Mouse (Mus musculus) heart, postnatal 4 days (tissue): ENCODE measurements around the gene Pak2. TPM values are rescaled to one million over a fixed set of nuclear protein-coding genes. Genes with fewer than 3 reads are reported as not detected.
"Not testable (repeated sequence)": the region's sequence is repeated elsewhere in the genome, so short reads cannot be mapped to it uniquely, and the experiment has no call there.

ENCODE experiments used
- DNase-seq: peaks from one replicate; pipeline ENCODE4 v3.0.0; 2021
- total RNA-seq, 2 experiments: library from RNA; stranded (reverse); gene quantifications; 2 replicates each; pipeline ENCODE4 v1.2.3; 2021

Pak2 gene
- total RNA-seq, 2 experiments from 2014 or later = 45.7 to 46.8 TPM

GRCm38 (mm10) chr16:32087629-32088443, 8.7 kb upstream of the Pak2 start:
- peak; percentile 20 for DNase-seq

- peak; percentile 57 for DNase-seq
These were observed 643 bp downstream of the Pak2 start for GRCm38 (mm10) chr16:32078408-32078990.

DNA sequence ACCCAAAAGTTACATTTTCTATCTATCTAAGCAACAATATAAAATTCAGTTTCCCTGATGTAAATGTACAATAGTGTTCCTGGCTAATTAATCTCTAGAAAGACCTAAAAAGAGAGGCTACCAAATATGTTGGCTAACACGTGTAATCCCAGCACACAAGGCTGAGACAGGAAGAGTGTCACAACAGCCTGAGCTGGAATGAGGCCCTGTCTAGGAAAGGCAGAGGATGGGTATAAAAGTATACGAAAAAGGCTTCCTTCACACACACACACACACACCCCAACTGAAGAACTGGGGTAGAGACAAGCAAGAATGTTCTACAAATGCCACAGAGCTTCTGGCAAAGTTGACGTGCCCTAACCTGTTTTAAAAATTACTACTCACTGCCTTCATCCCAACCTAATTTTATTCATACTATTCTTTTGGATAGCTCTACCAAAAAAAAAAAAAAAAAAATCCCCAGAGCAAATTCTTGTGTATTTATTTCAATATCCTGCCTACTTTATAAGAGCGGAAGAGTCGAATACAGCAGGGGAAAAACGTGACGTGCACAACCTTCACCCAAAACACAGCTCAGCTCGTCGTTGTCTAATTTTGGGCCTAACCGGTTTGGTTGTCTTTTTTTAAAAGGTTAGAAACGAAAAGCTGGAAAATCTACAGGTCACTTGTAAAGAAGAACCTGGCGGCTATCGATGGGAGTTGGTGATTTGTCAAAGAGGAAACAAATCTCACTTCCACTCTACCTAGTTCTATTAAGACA, 1.3 kb downstream of the Pak2 start:
- no peak for DNase-seq

DNA sequence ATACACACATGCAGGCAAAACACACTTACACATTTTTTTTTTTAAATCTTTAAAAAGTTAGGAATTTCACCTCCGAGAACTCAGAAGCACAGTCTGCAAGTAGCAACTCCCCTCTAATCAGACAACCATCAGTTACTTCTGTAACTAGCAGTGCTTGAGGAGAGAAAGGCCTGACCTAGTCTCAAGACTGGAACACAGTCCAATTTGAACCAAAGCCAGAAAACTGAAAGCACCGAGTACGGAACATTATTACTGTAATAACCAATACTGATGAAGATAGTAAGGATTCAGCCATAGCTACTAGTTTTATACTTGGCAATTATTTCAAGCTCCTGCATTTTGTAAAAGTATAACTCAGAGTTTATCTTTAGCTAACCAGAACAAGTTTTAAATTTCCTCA, 2.7 kb downstream of the Pak2 start:
- DNase-seq = no peak

DNA sequence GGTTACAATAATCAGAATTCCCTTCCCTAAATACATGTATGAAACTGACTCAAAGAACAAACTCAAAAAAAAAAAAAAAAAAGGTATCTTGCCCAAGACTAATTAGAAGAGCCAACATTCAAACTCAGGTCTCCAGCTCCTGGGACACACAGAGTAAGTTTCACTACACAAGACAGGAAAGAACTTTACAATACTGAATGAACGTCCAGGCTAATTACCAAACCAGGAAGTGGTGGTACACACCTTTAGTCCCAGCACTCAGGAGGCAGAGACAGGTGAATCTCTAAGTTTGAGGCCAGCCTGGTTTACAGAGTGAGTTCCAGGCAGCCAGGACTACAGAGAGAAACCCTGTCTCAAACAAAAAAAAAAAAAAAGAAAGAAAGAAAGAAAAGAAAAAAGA, 3.4 kb downstream of the Pak2 start:
- no peak for DNase-seq

GRCm38 (mm10) chr16:32070070-32070469, 9.1 kb downstream of the Pak2 start:
- not testable (repeated sequence) for DNase-seq

DNA sequence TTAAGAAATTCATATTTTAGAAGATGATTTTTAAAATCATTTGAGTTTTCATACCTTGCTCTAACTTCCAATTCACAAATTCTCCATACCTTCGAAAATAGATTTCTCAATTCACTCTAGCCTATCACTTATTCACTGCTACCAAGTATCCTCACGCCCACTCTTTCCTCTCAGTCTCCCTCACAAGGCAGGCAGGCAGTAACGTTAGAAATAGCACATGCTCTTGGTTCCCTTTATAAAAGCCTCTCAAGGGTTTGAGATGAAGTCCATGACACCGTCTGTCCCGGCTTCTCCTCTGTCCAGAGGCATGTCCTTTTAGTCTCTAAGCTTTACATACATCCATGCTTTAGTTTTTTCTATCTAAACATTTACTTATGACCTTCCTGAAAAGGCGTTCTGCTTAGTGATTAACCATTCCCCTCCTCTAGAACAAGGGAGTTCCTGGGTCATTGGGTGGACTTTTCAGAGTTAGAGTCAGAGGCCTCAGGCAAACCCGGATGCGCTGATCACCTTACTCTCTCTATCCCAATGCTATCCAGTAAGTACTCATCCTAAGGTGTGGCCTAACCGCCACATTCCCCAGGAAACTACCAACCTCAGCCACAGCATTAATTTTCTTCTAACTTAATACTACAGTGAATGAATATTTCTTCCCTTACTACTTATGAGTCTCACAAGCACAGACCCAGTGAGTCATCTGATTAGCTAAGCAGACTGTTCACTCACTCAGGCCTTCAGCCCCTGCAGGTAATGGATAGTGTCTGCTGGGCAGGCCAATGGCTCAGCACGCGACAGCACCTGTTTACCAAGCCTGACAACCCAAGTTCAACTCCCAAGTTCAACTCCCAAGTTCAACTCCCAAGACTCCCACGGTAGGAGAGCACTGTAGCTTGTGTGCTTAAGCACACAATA, 10.5 kb downstream of the Pak2 start:
- DNase-seq = no peak

DNA sequence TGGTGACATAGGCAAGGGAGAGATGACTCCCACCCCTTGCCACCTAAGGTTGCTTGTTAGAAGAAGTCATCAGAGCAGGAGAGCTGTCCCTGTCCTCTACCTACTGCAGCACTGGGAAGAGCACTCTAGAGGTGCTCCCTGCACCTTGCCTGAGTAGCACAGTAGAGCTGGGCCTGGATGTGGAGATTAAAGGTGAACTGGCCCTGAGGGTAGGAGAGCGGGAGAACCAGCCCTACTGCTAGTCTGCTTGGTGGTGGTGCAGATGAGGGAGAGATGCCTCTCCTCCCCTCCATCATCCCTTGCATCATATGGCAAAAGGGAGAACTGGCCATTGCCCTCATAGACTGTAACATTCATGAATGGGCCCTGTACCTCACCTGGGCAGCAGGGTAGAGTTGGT, 12.2 kb downstream of the Pak2 start:
- DNase-seq = no peak

DNA sequence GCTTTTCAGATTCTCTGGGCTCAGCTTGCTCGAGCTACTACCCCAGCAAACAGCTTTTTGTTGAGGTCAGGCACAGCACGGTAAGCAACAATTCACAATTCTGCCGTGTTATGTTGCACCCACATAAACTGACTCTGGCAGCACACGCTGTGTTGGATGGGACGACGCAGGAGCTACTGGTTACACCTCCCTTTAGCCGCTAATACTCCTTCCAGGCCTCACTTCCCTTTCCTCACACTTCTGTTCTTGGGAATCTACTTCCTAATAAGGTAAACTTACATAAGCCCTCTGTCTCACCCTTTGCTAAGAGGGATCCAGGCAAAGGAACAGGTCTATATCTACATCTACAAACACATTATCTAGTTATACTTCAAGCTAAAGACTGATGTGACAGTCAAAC, 15.2 kb downstream of the Pak2 start:
- no peak for DNase-seq

GRCm38 (mm10) chr16:32062226-32062625, 16.9 kb downstream of the Pak2 start:
- DNase-seq = no peak

DNA sequence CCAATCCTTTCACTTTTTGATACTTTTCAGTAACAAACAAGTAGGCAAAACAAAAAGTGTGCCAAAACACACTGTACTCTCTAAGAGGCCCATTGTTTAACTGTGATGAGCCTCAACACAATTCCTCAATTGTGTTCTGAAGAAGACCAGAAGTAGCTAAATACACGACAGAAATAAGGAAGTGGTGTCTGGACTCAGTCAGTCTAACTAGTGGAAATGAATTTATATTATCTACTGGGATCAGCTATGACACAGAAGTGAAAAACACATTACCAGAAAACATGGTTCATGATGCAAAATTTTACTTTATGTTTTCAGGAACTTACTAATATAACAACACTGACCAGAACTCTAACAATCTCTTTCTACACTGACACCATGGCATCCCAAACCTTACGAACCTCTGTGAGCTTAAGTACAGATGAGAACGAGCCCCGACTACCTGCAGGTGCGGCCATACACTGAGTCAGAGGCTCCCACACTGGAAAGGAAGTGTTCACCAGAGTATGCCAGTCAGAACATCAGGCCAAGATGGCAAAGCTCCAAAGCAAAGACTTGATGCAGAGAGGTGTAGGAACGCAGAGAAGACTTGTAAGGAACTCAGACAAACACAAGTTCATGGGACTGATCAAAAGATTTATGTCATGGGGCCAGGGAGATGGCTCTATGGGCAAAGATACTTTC, 19.2 kb downstream of the Pak2 start:
- DNase-seq = peak; percentile 13

DNA sequence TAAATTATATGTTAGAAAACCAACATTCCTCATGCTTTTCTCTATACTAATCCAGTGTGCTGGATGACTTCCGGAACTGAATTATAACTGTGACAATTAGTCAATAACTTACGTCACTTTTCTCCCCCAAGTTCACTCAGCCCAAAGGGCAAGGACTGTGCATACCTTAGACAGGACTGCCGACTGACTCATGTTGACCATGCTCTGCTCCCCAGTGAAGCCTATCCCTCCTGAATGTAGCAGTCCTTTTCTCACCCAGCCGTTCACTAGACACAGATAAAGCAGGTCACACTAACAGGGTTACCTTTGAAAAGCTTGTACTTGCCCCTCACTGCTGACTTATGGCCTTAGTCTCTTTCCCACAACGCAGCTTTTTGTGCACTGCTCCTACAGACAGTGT, 20.3 kb downstream of the Pak2 start:
- no peak for DNase-seq

DNA sequence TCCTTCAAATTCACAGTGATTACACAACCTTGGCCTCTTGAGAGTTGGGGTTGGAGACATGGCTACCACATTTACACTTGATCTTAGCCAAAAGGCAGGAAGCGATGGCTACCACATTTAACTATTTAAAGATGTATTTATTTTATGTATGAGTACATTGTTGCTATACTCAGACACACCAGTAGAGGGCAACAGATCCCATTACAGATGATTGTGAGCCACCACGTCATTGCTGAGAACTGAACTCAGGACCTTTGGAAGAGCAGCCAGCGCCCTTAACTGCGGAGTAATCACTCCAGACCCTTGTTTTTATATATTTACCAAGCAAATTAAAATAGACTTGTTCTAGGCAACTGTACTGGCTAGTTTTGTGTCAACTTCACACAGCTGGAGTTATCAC, 36.8 kb downstream of the Pak2 start:
- no peak for DNase-seq

DNA sequence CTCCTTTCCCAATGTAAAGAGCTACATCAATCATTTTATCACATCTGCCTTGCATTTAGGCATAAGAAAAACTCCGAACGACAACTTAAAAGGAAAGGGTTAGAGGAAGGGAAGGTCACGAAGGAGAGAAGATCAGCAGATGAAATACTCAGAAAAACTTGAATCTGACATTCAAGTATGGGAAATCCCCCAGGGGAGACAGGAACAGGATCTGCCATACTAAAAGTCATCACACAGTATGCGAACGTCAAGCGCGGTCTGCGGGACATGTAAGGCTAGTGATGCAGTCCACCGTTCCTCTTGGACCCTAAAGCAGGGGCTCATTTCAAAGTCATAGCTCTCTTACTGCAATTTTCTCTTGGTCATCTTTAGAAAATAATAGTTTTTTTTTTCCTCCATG, 59.5 kb downstream of the Pak2 start:
- DNase-seq = no peak

- no peak for DNase-seq
These were observed 68.8 kb downstream of the Pak2 start for GRCm38 (mm10) chr16:32010330-32010729.

DNA sequence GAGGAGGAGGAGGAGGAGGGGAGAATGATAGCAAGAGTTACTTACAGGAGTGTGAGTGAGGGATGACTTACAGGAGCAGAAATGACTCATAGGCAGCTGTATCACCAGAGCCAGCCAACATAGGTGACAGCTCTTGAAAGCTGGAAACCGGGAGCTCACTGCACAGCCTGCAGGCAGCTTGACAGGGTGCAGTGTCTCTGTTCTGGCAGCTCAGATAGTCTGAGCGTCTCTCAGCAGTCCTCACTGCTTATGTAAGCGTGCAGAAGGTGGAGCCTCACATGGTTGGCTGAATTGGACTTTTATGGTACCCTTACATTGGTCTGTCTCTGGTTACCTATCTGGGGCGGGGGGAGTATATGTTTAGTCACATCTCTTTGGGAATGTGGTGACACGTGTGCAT, 69.2 kb downstream of the Pak2 start:
- no peak for DNase-seq

DNA sequence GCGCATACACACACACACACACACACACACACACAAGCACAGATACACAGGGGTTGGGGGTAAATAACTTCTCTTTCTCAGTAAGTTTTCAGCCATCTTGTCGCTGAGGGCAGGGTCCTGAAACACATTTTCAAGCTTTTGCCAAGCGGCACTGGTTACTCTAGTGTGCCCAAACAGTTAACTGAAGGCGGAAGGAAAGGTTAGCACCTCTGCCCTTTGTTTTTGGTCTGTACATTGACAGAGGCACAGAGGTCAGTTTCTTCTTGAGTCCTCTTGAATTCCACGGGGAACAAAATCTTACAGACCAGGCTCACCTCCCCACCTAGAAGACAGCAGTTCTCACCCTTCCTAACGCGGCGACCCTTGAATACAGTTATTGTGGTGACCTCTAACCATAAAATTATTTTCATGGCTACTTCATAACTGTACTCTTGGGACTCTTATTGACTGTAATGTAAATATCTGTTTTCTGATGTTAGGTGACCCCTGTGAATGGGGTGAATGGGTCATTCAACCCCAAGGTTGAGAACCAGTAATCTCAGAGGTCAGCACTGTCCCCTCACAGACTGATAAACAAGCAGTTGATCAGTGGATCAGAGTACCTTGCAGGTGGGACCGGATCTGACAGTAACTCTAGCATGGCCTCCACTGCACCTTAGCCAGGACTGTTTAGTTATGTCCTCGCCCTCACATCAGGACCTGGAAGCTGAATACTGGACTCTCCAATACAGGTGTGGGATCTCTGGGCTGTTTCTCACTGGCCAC, 70.4 kb downstream of the Pak2 start:
- no peak for DNase-seq

- no peak for DNase-seq
These were observed 74.4 kb downstream of the Pak2 start for GRCm38 (mm10) chr16:32004731-32005130.

DNA sequence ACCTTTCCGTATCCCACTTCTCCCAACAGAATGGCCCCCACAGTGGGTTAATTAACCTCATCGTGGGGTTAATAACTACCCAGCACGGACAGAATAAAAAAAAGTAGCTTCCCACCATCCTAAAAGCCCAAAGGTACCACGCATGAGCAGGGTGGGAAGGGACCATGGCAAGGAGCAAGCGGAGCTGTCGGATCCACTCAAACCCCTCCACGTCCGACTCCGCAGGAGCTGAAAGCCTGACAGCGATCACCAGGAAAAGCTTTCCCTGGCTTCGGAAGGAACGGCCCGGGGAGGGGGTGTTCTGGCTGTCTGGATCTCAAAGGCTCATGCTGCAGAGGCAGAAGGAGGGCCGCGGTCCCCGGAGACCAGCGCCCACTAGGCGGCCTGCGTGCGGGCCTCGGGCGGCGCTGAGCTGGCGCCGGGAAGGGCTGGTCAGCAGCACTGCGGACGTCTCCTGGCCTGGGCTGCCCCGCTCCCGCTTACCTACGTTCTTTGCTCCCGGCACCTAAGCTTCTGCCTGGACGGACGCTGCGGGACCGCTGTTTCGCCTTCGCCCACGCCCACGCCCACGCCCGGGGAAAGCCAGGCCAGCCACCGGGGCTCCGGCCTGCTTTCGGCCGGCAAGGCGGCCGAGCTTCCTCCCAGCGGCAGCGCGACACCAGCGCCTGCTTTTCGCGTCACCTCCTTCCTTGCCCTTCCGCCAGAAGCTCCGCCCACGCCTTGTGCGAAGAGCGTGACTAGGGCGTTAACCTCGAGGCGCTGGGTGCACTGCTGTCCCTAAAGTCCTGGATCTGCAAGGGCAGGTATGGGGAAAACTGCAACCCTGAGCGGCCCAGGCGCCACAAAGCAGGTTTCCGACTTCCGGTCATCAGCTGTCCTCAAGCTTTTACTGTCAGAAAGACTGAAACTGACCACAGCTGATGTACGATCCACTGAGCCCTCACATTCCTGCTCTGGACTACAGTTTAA, 76.3 kb downstream of the Pak2 start, which contains the start of gene Senp5:
Gene Senp5, minus strand, starts transcription at position 779 of the 969 bp plus-strand sequence.
- DNase-seq = peak; percentile 91

GRCm38 (mm10) chr16:31996371-31996770, 82.8 kb downstream of the Pak2 start:
- no peak for DNase-seq
